Mouse (Mus musculus) cerebellum, adult 2 months (tissue): ENCODE results near the gene Reep3. TPM values are rescaled to one million over a fixed set of nuclear protein-coding genes. Genes with fewer than 3 reads are reported as not detected.
A peak's percentile ranks its signal among the peaks of the same experiment; 100 is the strongest.

ENCODE experiments used
- DNase-seq, 2 experiments: peaks; one replicate each; pipeline ENCODE4 v3.0.0; 2021
- H3K27ac ChIP-seq: fragments of 200-500 bp; 2 replicates; pipeline ENCODE4 v1.5.1; 2012; ENCODE audit warnings: low read length, control low read depth, inconsistent platforms; ENCODE audit not compliant: insufficient read depth
- H3K27me3 ChIP-seq: fragments of 200-500 bp; 2 replicates; pipeline ENCODE4 v1.6.1; 2012; ENCODE audit warnings: inconsistent platforms, mild to moderate bottlenecking, low read length, moderate library complexity; ENCODE audit not compliant: control insufficient read depth, insufficient read depth
- H3K4me1 ChIP-seq: fragments of 200-500 bp; 2 replicates; pipeline ENCODE4 v1.6.1; 2011; ENCODE audit warnings: low read length; ENCODE audit not compliant: control insufficient read depth, insufficient read depth
- H3K4me3 ChIP-seq: fragments of 200-500 bp; replicated peaks from 2 replicates; pipeline ENCODE3; 2011; ENCODE audit warnings: mild to moderate bottlenecking, low read depth, low read length, control low read depth; ENCODE audit not compliant: insufficient read depth
- CTCF ChIP-seq: fragments of 200-500 bp; IDR thresholded peaks from 2 replicates; pipeline ENCODE4 v1.5.1; 2011; ENCODE audit warnings: low read depth, mild to moderate bottlenecking, control low read depth, low read length, moderate library complexity, borderline replicate concordance; ENCODE audit not compliant: insufficient read depth
- POLR2A ChIP-seq: fragments of 200-500 bp; IDR thresholded peaks from 2 replicates; pipeline ENCODE4 v1.6.1; 2011; ENCODE audit warnings: low read length, control low read depth, borderline replicate concordance; ENCODE audit not compliant: insufficient read depth
- WGBS: fragments of 180-500 bp; shearing (Covaris S2); methylation state at CpG from one replicate; pipeline ENCODE4 v1.1.7; 2018; 5-methylcytosine and 5-hydroxymethylcytosine counted together
- polyA plus RNA-seq: library from polyadenylated mRNA; depleted of rRNA; stranded (reverse); fragments of >200 nt; gene quantifications from 2 replicates; pipeline ENCODE4 v1.2.3, GENCODE M21; 2012

The Reep3 gene
- polyA plus RNA-seq, 1 experiment: 44.0 TPM

DNA sequence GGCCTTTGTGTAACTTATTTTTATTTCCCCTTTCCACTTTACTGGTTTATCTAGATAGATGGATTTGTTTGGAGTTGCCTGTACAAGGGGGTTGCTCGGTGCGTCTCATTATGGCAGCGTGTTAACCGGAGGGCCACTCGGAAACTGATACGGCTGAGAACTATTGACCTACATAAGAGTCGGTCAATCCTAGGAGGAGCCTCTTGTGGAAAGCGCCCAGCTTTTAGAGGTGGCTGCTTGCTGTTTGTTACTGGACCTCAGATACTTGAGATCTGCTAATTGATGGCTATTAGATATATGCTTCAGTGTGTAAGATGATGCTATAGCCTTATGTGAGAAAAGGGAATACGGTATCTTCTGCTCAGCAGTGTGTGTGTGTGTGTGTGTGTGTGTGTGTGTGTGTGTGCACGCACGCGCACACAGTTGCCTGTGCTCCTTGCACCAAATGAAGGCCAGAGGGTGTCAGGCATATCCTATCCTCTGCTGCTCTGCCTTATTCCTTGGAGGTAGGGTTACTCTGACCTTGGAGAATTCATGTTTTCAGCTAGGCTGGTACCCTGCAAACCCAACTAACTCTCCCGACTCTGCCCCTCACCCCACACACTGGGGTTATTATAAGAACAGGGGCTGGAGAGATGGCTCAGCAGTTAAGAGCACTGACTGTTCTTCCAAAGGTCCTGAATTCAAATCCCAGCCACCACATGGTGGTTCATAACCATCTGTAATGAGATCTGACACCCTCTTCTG is 2.6 kb upstream of the Reep3 start:
- TF ChIP-seq POLR2A (no peak), CTCF (no peak)
- peak overlapping the region; percentile 72 for H3K4me3 ChIP-seq
- peak; percentile 53 to 54 for DNase-seq
- H3K27me3 ChIP-seq: no peaks in the 10 kb centered on the region
- H3K4me1 ChIP-seq: peaks cover 34% of the 10 kb centered on the region
- WGBS: 7% methylated on average over 13 of the region's 13 CpGs
- peak overlapping the region; percentile 9; the same call in 1 of the 2 replicates for H3K27ac ChIP-seq

DNA sequence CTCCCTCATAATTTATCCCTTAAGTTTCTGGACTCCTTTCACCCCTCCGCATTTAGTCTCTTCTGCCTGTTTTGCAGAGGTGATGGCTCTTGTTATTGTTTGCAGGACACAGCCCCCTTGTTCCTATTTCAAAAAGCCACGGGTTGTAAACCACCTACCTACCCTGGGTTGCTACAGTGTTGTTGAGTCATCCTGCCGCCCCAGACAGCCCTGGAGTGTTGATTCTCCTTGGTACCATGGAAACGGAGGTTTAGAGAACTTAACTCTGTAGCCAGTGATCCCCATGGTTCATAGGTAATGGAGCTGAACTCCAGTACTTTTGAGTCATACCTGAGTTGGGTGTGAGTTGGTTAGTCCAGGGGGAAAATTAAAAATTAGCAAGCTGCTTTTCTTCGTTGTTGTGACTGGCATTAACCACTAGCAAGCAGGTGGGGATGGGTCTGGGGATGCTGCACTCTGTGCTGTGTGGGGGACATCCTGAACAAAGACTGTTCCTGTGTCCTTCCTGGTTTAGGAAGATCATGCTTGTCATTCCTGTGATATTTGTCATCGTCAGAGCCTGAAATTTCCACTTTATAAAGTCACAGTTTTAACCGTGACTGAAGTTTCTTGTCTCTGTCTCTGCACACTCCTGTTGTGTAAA is 1.8 kb upstream of the Reep3 start:
- 2% methylated on average over 7 of the region's 7 CpGs for WGBS
- H3K4me3 ChIP-seq: peak overlapping the region; percentile 72
- H3K27ac ChIP-seq: peak overlapping the region; percentile 49; the same call in 1 of the 2 replicates
- TF ChIP-seq CTCF (no peak), POLR2A (no peak)
- DNase-seq: peak in 1 of 2 experiments; percentile 40
- H3K27me3 ChIP-seq: no peaks in the 10 kb centered on the region
- H3K4me1 ChIP-seq: peaks cover 30% of the 10 kb centered on the region

GRCm38 (mm10) chr10:67097437-67098150 is 849 bp upstream of the Reep3 start:
- under 1% methylated on average over 15 of the region's 15 CpGs for WGBS
- Histone ChIP-seq H3K4me1 (peaks cover 22% of the 10 kb centered on the region), H3K27ac (peak overlapping the region; percentile 99), H3K27me3 (no peaks in the 10 kb centered on the region), H3K4me3 (peak overlapping the region; percentile 77)
- DNase-seq: peak in 1 of 2 experiments; percentile 45
- TF ChIP-seq CTCF: no peak
- TF ChIP-seq POLR2A: no peak

DNA sequence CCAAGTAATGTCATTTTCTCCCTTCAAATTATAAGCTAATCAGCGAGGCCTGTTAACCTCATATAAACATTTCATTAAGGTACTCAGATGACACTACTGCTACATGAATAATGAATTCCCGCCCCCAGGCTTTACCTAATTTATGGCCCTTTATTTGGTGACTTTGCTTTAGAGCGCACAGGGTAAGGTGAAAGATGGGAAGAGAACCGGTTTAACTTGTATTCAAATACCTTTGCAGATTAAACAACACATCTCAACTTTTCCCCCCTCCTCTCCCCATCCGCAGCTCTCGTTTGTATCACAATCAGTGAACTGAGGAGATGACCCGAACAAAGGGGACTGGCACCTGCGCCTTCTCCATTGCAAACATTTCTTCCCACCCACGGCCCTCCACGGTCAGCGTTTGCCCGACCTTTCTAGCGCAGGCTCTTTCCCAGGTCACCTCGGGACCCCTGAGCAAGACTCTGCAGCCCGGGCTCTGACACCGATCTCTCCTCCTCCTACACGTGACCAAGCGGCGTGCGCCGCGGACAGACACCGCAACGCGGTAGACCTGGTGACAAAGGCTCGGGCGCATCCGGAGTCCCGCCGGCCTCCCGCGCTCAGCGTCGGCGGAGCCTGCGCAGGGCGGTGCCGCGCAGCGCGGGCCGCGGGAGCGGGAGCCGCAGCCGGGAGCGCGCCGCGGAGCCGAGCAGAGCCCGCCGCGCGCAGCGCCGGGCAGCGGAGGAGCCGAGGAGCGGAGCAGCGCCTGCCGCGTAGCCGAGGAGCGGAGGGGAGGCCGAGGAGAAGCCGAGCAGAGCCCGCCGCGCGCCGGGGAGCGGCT is 736 bp downstream of the Reep3 start, which contains the start of gene Jmjd1c:
Gene Jmjd1c (plus strand): TSS at position 328 of the 823 bp plus-strand sequence.
- Histone ChIP-seq H3K27ac (peak within 1 kb of the TSS; percentile 99), H3K4me3 (peak within 1 kb of the TSS; percentile 77), H3K4me1 (peaks cover 10% of the 10 kb centered on the region; the same call in 1 of the 2 replicates), H3K27me3 (no peaks in the 10 kb centered on the region)
- TF ChIP-seq CTCF (no peak), POLR2A (peak; percentile 72)
- under 1% methylated on average over 59 of the region's 73 CpGs for WGBS
- peak; percentile 91 to 92 for DNase-seq

- no peak for TF ChIP-seq CTCF
- TF ChIP-seq POLR2A: no peak
- WGBS: 82% methylated on average over 7 of the region's 7 CpGs
- no peak for DNase-seq
Observed at GRCm38 (mm10) chr10:67094922-67095321, 1.8 kb downstream of the Reep3 start.

DNA sequence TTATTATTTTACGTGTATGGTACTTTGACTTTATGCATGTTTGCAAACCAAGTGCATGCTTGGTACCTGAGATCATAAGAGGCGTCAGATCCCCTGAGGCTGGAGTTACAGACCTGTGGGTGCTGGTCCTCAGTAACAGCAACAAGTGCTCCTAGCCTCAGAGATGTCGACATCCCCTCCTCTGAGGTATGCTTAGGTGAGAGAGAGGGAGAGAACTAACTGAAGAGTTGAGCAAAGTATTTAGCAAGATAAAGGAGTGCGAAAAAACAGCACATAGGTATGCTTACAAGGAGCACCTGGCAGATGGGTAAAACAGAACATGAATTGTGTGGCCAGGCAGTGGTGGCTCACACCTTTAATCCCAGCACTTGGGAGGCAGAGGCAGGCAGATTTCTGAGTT is 6.1 kb downstream of the Reep3 start:
- TF ChIP-seq POLR2A: no peak
- Histone ChIP-seq H3K4me3 (no peak overlapping the region), H3K27me3 (no peaks in the 10 kb centered on the region), H3K4me1 (peaks cover 25% of the 10 kb centered on the region), H3K27ac (no peak overlapping the region)
- no peak for DNase-seq
- 94% methylated on average over 4 of the region's 4 CpGs for WGBS

More at GRCm38 (mm10) chr10:67094922-67095321, 1.8 kb downstream of the Reep3 start:
- peaks cover 6% of the 10 kb centered on the region; the same call in 1 of the 2 replicates for H3K4me1 ChIP-seq
- H3K27ac ChIP-seq: no peak overlapping the region
- no peaks in the 10 kb centered on the region for H3K27me3 ChIP-seq
- no peak overlapping the region for H3K4me3 ChIP-seq

GRCm38 (mm10) chr10:67087447-67088226 is 9.1 kb downstream of the Reep3 start:
- TF ChIP-seq POLR2A (no peak), CTCF (no peak)
- Histone ChIP-seq H3K4me3 (no peak overlapping the region), H3K4me1 (peaks cover 36% of the 10 kb centered on the region), H3K27ac (no peak overlapping the region), H3K27me3 (no peaks in the 10 kb centered on the region)
- 89% methylated on average over 5 of the region's 5 CpGs for WGBS
- peak in 1 of 2 experiments; percentile 18 for DNase-seq
